In the genomic region with DNA sequence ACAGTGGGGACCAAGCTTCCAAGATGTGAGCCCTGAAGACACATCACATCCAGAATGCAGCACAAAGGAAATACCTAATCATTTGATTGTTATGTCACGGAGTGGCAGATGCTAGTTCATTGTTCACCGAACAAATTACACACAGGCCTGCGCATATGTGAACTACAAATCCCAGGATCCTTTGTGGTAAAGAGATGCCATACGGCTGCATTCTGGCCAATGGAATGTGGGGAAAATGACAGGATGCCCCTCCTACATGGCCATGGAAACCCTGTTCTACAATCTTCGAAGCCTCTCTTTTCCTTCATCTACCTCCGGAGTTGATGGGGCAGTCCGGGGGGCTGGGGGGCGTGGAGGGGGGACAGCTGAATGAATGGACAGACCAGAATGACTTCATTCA, we compare ENCODE assay signal across 16 mouse cellular contexts. TPM values are rescaled to one million over a fixed set of nuclear protein-coding genes. Genes with fewer than 3 reads are reported as not detected.
DNase-seq lines count a peak whose midpoint lies in the region; ATAC-seq and TF ChIP-seq lines count a peak whose summit lies in the region.
"Had no signal": no experiment of that assay in that cellular context is flagged by ENCODE, and none has a peak within 500 bp of the region (broad histone marks: within the 10 kb centered on the region; RNA-seq: fewer than 3 reads in every experiment).

No protein-coding gene starts in this region.

- no peaks in the 10 kb centered on the region; the same call in 1 of the 2 replicates for H3K9me3 ChIP-seq in forebrain, embryonic 10.5 days
- no peaks in the 10 kb centered on the region for H3K9me3 ChIP-seq in forebrain, embryonic 15.5 days
- no peaks in the 10 kb centered on the region for H3K9me3 ChIP-seq in neural tube, embryonic 14.5 days (ENCODE audit: control insufficient read depth, low read length)
- H3K9me3 ChIP-seq in hindbrain, embryonic 13.5 days, result no peaks in the 10 kb centered on the region
- no peaks in the 10 kb centered on the region for H3K9me3 ChIP-seq in intestine, postnatal 0 days (ENCODE audit: control insufficient read depth)
- H3K9me3 ChIP-seq: lung, embryonic 15.5 days had no signal

- 85% methylated on average over 8 of the region's 8 CpGs for WGBS in forebrain, embryonic 10.5 days
- 86% methylated on average over 8 of the region's 8 CpGs for WGBS in forebrain, embryonic 15.5 days
- WGBS in neural tube, embryonic 14.5 days, result 85% methylated on average over 8 of the region's 8 CpGs
- 81% methylated on average over 8 of the region's 8 CpGs for WGBS in hindbrain, embryonic 13.5 days
- 89% methylated on average over 8 of the region's 8 CpGs for WGBS in intestine, postnatal 0 days

- no peak for DNase-seq in forebrain, embryonic 10.5 days (ENCODE audit: extremely low spot score, low spot score)
- no peak for DNase-seq in neural tube, embryonic 10.5 days (ENCODE audit: extremely low spot score, low spot score)
- DNase-seq in ovary, postnatal 10 days (ENCODE audit: low spot score), result no peak
- DNase-seq: cerebellum, adult 9-10 months; kidney, adult 2 months; kidney, postnatal 14 days; lung, postnatal 4 days; thymus, postnatal 25 days had no signal

- no peak for TF ChIP-seq CTCF in intestine, postnatal 0 days (IDR thresholded peaks at IDR 0.05; ENCODE audit: low read depth)

- peaks cover 10% of the 10 kb centered on the region; the same call in 1 of the 2 replicates for H3K27me3 ChIP-seq in forebrain, embryonic 10.5 days (ENCODE audit: poor library complexity, severe bottlenecking)
- H3K27me3 ChIP-seq in forebrain, embryonic 15.5 days, result no peaks in the 10 kb centered on the region
- no peaks in the 10 kb centered on the region for H3K27me3 ChIP-seq in neural tube, embryonic 14.5 days (ENCODE audit: control insufficient read depth, insufficient read depth, low read length)
- H3K27me3 ChIP-seq in hindbrain, embryonic 13.5 days, result 0 out of 2 replicates have a peak, but pooled peaks cover 10% of the 10 kb centered on the region
- H3K27me3 ChIP-seq in intestine, postnatal 0 days (replicated peaks; ENCODE audit: control insufficient read depth, insufficient read depth, low read length), result no peaks in the 10 kb centered on the region
- H3K27me3 ChIP-seq: lung, embryonic 15.5 days had no signal

- H3K9ac ChIP-seq in forebrain, embryonic 15.5 days (replicated peaks), result no peak overlapping the region
- no peak overlapping the region for H3K9ac ChIP-seq in neural tube, embryonic 14.5 days (replicated peaks; ENCODE audit: low read depth, low read length)
- H3K9ac ChIP-seq in hindbrain, embryonic 13.5 days, result no peak overlapping the region
- no peak overlapping the region for H3K9ac ChIP-seq in intestine, postnatal 0 days (ENCODE audit: low read depth, low read length)
- H3K9ac ChIP-seq: liver, embryonic 14.5 days; lung, embryonic 15.5 days had no signal

- H3K4me3 ChIP-seq in forebrain, embryonic 10.5 days, result no peak overlapping the region
- H3K4me3 ChIP-seq in forebrain, embryonic 15.5 days, result no peak overlapping the region
- no peak overlapping the region for H3K4me3 ChIP-seq in neural tube, embryonic 14.5 days (ENCODE audit: low read depth, low read length)
- H3K4me3 ChIP-seq in hindbrain, embryonic 13.5 days, result no peak overlapping the region
- H3K4me3 ChIP-seq in intestine, postnatal 0 days (ENCODE audit: low read depth, low read length), result no peak overlapping the region
- H3K4me3 ChIP-seq: heart, embryonic 10.5 days; lung, embryonic 15.5 days had no signal

- ATAC-seq in forebrain, embryonic 15.5 days (replicated peaks), result no peak
- ATAC-seq in neural tube, embryonic 14.5 days (ENCODE audit: low read depth), result 0 out of 2 replicates have a peak, but pooled peaks have one; percentile 35
- 0 out of 2 replicates have a peak, but pooled peaks have one; percentile 9 for ATAC-seq in hindbrain, embryonic 13.5 days (ENCODE audit: low FRiP score)
- ATAC-seq in intestine, postnatal 0 days, result no peak
- ATAC-seq: CD4-positive, CD25-positive, alpha-beta regulatory T cell, adult 4 months had no signal

- H3K27ac ChIP-seq in forebrain, embryonic 10.5 days, result peak overlapping the region; percentile 87
- H3K27ac ChIP-seq in forebrain, embryonic 15.5 days (replicated peaks), result no peak overlapping the region
- no peak overlapping the region for H3K27ac ChIP-seq in neural tube, embryonic 14.5 days (ENCODE audit: low read depth, low read length)
- peak overlapping the region; percentile 69; the same call in 1 of the 2 replicates for H3K27ac ChIP-seq in hindbrain, embryonic 13.5 days
- no peak overlapping the region for H3K27ac ChIP-seq in intestine, postnatal 0 days (ENCODE audit: low read depth, low read length)
- H3K27ac ChIP-seq: heart, embryonic 10.5 days; liver, embryonic 14.5 days; lung, embryonic 15.5 days had no signal

- no peak overlapping the region for H3K4me2 ChIP-seq in forebrain, embryonic 15.5 days (replicated peaks)
- no peak overlapping the region for H3K4me2 ChIP-seq in neural tube, embryonic 14.5 days (ENCODE audit: low read depth, low read length)
- no peak overlapping the region for H3K4me2 ChIP-seq in hindbrain, embryonic 13.5 days
- no peak overlapping the region for H3K4me2 ChIP-seq in intestine, postnatal 0 days (replicated peaks; ENCODE audit: low read depth)
- H3K4me2 ChIP-seq: lung, embryonic 15.5 days had no signal

- H3K36me3 ChIP-seq in forebrain, embryonic 10.5 days (replicated peaks), result no peaks in the 10 kb centered on the region
- no peaks in the 10 kb centered on the region for H3K36me3 ChIP-seq in forebrain, embryonic 15.5 days
- H3K36me3 ChIP-seq in neural tube, embryonic 14.5 days (ENCODE audit: control insufficient read depth, insufficient read depth, low read length), result no peaks in the 10 kb centered on the region
- no peaks in the 10 kb centered on the region for H3K36me3 ChIP-seq in hindbrain, embryonic 13.5 days
- no peaks in the 10 kb centered on the region for H3K36me3 ChIP-seq in intestine, postnatal 0 days (ENCODE audit: control insufficient read depth, insufficient read depth)
- H3K36me3 ChIP-seq: heart, embryonic 10.5 days; lung, embryonic 15.5 days had no signal

- peaks cover 35% of the 10 kb centered on the region for H3K4me1 ChIP-seq in forebrain, embryonic 10.5 days
- H3K4me1 ChIP-seq in forebrain, embryonic 15.5 days, result peaks cover 28% of the 10 kb centered on the region
- no peaks in the 10 kb centered on the region; the same call in 1 of the 2 replicates for H3K4me1 ChIP-seq in neural tube, embryonic 14.5 days (ENCODE audit: control insufficient read depth, insufficient read depth, low read length)
- peaks cover 13% of the 10 kb centered on the region for H3K4me1 ChIP-seq in hindbrain, embryonic 13.5 days (replicated peaks)
- no peaks in the 10 kb centered on the region for H3K4me1 ChIP-seq in intestine, postnatal 0 days (replicated peaks; ENCODE audit: control insufficient read depth, insufficient read depth, low read length)
- H3K4me1 ChIP-seq: heart, embryonic 10.5 days; lung, embryonic 15.5 days had no signal

RNA-seq across cellular contexts. Expression of gene Vrk1, which starts 37.4 kb away (rescaled TPM):
- 123 TPM in 2 replicates for polyA plus RNA-seq in forebrain, embryonic 10.5 days (2016; fragmentation: Nextera tagmentation; extraction: Ambion mirVana)
- 73.6 and 81.7 TPM in 2 replicates for polyA plus RNA-seq in forebrain, embryonic 15.5 days (2015; fragmentation: Nextera tagmentation; extraction: Ambion mirVana)
- 28.8 and 32.9 TPM in 2 replicates for polyA plus RNA-seq in neural tube, embryonic 14.5 days (2014; fragmentation: Nextera tagmentation; extraction: Ambion mirVana)
- polyA plus RNA-seq in hindbrain, embryonic 13.5 days (2015; fragmentation: Nextera tagmentation; extraction: Ambion mirVana), result 40.3 and 40.7 TPM in 2 replicates
- polyA plus RNA-seq in intestine, postnatal 0 days (2015; fragmentation: Nextera tagmentation; extraction: Ambion mirVana), result 20.4 and 23.0 TPM in 2 replicates

Comparison
In these comparisons a context has a peak if more than half of its experiments do, and no peak if none do; other contexts are left out.
1. H3K27ac ChIP-seq: peak in forebrain, embryonic 10.5 days (single experiment) and hindbrain, embryonic 13.5 days (single experiment); none in forebrain, embryonic 15.5 days (single experiment), neural tube, embryonic 14.5 days (single experiment) and intestine, postnatal 0 days (single experiment).
2. ATAC-seq: peak in neural tube, embryonic 14.5 days (single experiment) and hindbrain, embryonic 13.5 days (single experiment); none in forebrain, embryonic 15.5 days (single experiment) and intestine, postnatal 0 days (single experiment).